Mouse (Mus musculus) erythroblast, embryonic 14.5 days (primary cell): ENCODE measurements around the gene Gtpbp4.
"Not testable (repeated sequence)": the region's sequence is repeated elsewhere in the genome, so short reads cannot be mapped to it uniquely, and the experiment has no call there.

Source experiments
- GATA1 ChIP-seq: IDR thresholded peaks from 2 replicates; pipeline ENCODE4 v1.6.1; 2012; ENCODE audit warnings: low read length, inconsistent platforms, mixed read lengths
- TAL1 ChIP-seq: IDR thresholded peaks from 3 replicates; pipeline ENCODE4 v1.6.1; 2012; ENCODE audit warnings: low read length, inconsistent platforms, mixed read lengths

GRCm38 (mm10) chr13:8948131-8948530 lies 47.8 kb downstream of the Gtpbp4 start, which contains the start of gene Gm9745:
- TF ChIP-seq TAL1, GATA1: not testable (repeated sequence)
